Comparison of ENCODE assay signal across 8 mouse cellular contexts in genomic region chr8:105930602-105931001, GRCm38 (mm10). TPM values are rescaled to one million over a fixed set of nuclear protein-coding genes. Genes with fewer than 3 reads are reported as not detected.
DNase-seq lines count a peak whose midpoint lies in the region; ATAC-seq and TF ChIP-seq lines count a peak whose summit lies in the region.

No protein-coding gene starts in this region.

- 12% methylated on average over 8 of the region's 8 CpGs for WGBS in forebrain, embryonic 12.5 days
- 19% methylated on average over 8 of the region's 8 CpGs for WGBS in liver, embryonic 16.5 days (ENCODE audit: insufficient replicate concordance)
- WGBS in neural tube, embryonic 14.5 days, result 20% methylated on average over 8 of the region's 8 CpGs

- H3K36me3 ChIP-seq in ES-Bruce4 (ENCODE audit: control insufficient read depth, insufficient read depth, low read length, poor library complexity, severe bottlenecking), result no peaks in the 10 kb centered on the region
- H3K36me3 ChIP-seq in forebrain, embryonic 12.5 days (replicated peaks), result peaks cover 15% of the 10 kb centered on the region
- 0 out of 2 replicates have a peak, but pooled peaks cover 2% of the 10 kb centered on the region for H3K36me3 ChIP-seq in liver, embryonic 16.5 days (ENCODE audit: control insufficient read depth, insufficient read depth)
- 0 out of 2 replicates have a peak, but pooled peaks cover 3% of the 10 kb centered on the region for H3K36me3 ChIP-seq in neural tube, embryonic 14.5 days (ENCODE audit: control insufficient read depth, insufficient read depth, low read length)

- H3K27me3 ChIP-seq in ES-Bruce4 (ENCODE audit: control insufficient read depth, insufficient read depth, low read length, poor library complexity, severe bottlenecking), result no peaks in the 10 kb centered on the region
- H3K27me3 ChIP-seq in forebrain, embryonic 12.5 days, result no peaks in the 10 kb centered on the region
- H3K27me3 ChIP-seq in liver, embryonic 16.5 days (ENCODE audit: control insufficient read depth, insufficient read depth, low read depth, low read length), result no peaks in the 10 kb centered on the region
- no peaks in the 10 kb centered on the region for H3K27me3 ChIP-seq in neural tube, embryonic 14.5 days (ENCODE audit: control insufficient read depth, insufficient read depth, low read length)

- H3K4me2 ChIP-seq in forebrain, embryonic 12.5 days, result no peak overlapping the region; the same call in 1 of the 2 replicates
- no peak overlapping the region for H3K4me2 ChIP-seq in liver, embryonic 16.5 days (ENCODE audit: low read depth, low read length)
- no peak overlapping the region for H3K4me2 ChIP-seq in neural tube, embryonic 14.5 days (ENCODE audit: low read depth, low read length)

- intact Hi-C loops in heart, postnatal 10 days (cut with DNase I), result loop anchor here (1.0 kb wide), 2 partner anchors 95 to 216 kb away; no protein-coding TSS in a partner anchor

- H3K4me1 ChIP-seq in ES-Bruce4 (ENCODE audit: control insufficient read depth, insufficient read depth, low read length), result no peaks in the 10 kb centered on the region
- peaks cover 6% of the 10 kb centered on the region for H3K4me1 ChIP-seq in forebrain, embryonic 12.5 days
- peaks cover 8% of the 10 kb centered on the region for H3K4me1 ChIP-seq in liver, embryonic 16.5 days (ENCODE audit: control insufficient read depth, low read depth, low read length)
- no peaks in the 10 kb centered on the region for H3K4me1 ChIP-seq in neural tube, embryonic 14.5 days (ENCODE audit: control insufficient read depth, insufficient read depth, low read length)

- no peak overlapping the region for H3K4me3 ChIP-seq in ES-Bruce4 (ENCODE audit: low read depth, low read length)
- no peak overlapping the region for H3K4me3 ChIP-seq in forebrain, embryonic 12.5 days (replicated peaks)
- no peak overlapping the region for H3K4me3 ChIP-seq in liver, embryonic 16.5 days (ENCODE audit: low read depth, low read length)
- no peak overlapping the region for H3K4me3 ChIP-seq in neural tube, embryonic 14.5 days (ENCODE audit: low read depth, low read length)

- TF ChIP-seq CTCF in ES-Bruce4 (IDR thresholded peaks at IDR 0.05; ENCODE audit: low read depth, low read length), result peak; percentile 98

- no peak for TF ChIP-seq POLR2A in ES-Bruce4 (IDR thresholded peaks at IDR 0.05; ENCODE audit: insufficient read depth, low read length)

- TF ChIP-seq EP300 in ES-Bruce4 (IDR thresholded peaks at IDR 0.05; ENCODE audit: insufficient read depth, low read depth, low read length), result peak; percentile 17; the same call in 1 of the 2 replicates

- peak; percentile 69 for DNase-seq in c-Kit-positive CD71-positive TER-119-positive erythroid progenitor cells, embryonic 14.5 days (ENCODE audit: low spot score)
- peak; percentile 85 to 94 for DNase-seq in heart, postnatal 10 days
- DNase-seq in kidney, postnatal 25 days, result peak; percentile 79 to 85
- DNase-seq in testis, postnatal 10 days (ENCODE audit: low spot score), result peak; percentile 96

- ATAC-seq in forebrain, embryonic 12.5 days (ENCODE audit: low FRiP score), result peak; percentile 74
- peak; percentile 37; the same call in 1 of the 2 replicates for ATAC-seq in liver, embryonic 16.5 days (ENCODE audit: low read depth)
- ATAC-seq in neural tube, embryonic 14.5 days (ENCODE audit: low read depth), result peak; percentile 68

- no peak overlapping the region for H3K27ac ChIP-seq in ES-Bruce4 (ENCODE audit: insufficient read depth, low read length)
- H3K27ac ChIP-seq in forebrain, embryonic 12.5 days, result peak overlapping the region; percentile 53; the same call in 1 of the 2 replicates
- H3K27ac ChIP-seq in liver, embryonic 16.5 days (ENCODE audit: low read length), result no peak overlapping the region
- H3K27ac ChIP-seq in neural tube, embryonic 14.5 days (ENCODE audit: low read depth, low read length), result peak overlapping the region; percentile 41; the same call in 1 of the 2 replicates

- H3K9ac ChIP-seq in ES-Bruce4 (ENCODE audit: low read depth, poor library complexity, severe bottlenecking), result no peak overlapping the region
- H3K9ac ChIP-seq in forebrain, embryonic 12.5 days, result peak overlapping the region; percentile 45
- no peak overlapping the region for H3K9ac ChIP-seq in liver, embryonic 16.5 days (ENCODE audit: low read depth, low read length)
- H3K9ac ChIP-seq in neural tube, embryonic 14.5 days (replicated peaks; ENCODE audit: low read depth, low read length), result no peak overlapping the region

- no peaks in the 10 kb centered on the region for H3K9me3 ChIP-seq in ES-Bruce4 (replicated peaks; ENCODE audit: control insufficient read depth, insufficient read depth, low read length, poor library complexity, severe bottlenecking)
- no peaks in the 10 kb centered on the region for H3K9me3 ChIP-seq in forebrain, embryonic 12.5 days
- no peaks in the 10 kb centered on the region for H3K9me3 ChIP-seq in liver, embryonic 16.5 days (replicated peaks; ENCODE audit: control insufficient read depth, low read length)
- H3K9me3 ChIP-seq in neural tube, embryonic 14.5 days (ENCODE audit: control insufficient read depth, low read length), result no peaks in the 10 kb centered on the region

RNA-seq across cellular contexts. Expression of gene Ctrl, which starts 3.1 kb away (rescaled TPM):
- polyA plus RNA-seq in ES-Bruce4 (2011; ENCODE audit: insufficient read depth, insufficient read length, low read depth, missing spikeins), result 0.78 and 1.7 TPM in 2 replicates
- polyA plus RNA-seq in forebrain, embryonic 12.5 days (2016; fragmentation: Nextera tagmentation; extraction: Ambion mirVana), result 2.4 and 3.0 TPM in 2 replicates
- under 1 TPM; 0.35 to 0.48 TPM for total RNA-seq in heart, postnatal 10 days (2021)
- polyA plus RNA-seq in liver, embryonic 16.5 days (2015; fragmentation: Nextera tagmentation; extraction: Ambion mirVana), result 0.22 TPM in 1 of 2 replicates, not detected in the other
- 3.2 and 3.8 TPM in 2 replicates for polyA plus RNA-seq in neural tube, embryonic 14.5 days (2014; fragmentation: Nextera tagmentation; extraction: Ambion mirVana)

RNA-seq across cellular contexts. Expression of gene Psmb10, which starts 7.6 kb away (rescaled TPM):
- polyA plus RNA-seq in ES-Bruce4 (2011; ENCODE audit: insufficient read depth, insufficient read length, low read depth, missing spikeins), result 46.1 and 53.1 TPM in 2 replicates
- 18.9 and 22.8 TPM in 2 replicates for polyA plus RNA-seq in forebrain, embryonic 12.5 days (2016; fragmentation: Nextera tagmentation; extraction: Ambion mirVana)
- total RNA-seq in heart, postnatal 10 days (2021), result 10 to 100 TPM; 81.1 to 88.5 TPM
- polyA plus RNA-seq in liver, embryonic 16.5 days (2015; fragmentation: Nextera tagmentation; extraction: Ambion mirVana), result 34.8 and 40.6 TPM in 2 replicates
- 53.2 and 76.8 TPM in 2 replicates for polyA plus RNA-seq in neural tube, embryonic 14.5 days (2014; fragmentation: Nextera tagmentation; extraction: Ambion mirVana)

RNA-seq across cellular contexts. Expression of gene Lcat, which starts 12.6 kb away (rescaled TPM):
- 2.8 and 3.2 TPM in 2 replicates for polyA plus RNA-seq in ES-Bruce4 (2011; ENCODE audit: insufficient read depth, insufficient read length, low read depth, missing spikeins)
- 0.54 and 0.56 TPM in 2 replicates for polyA plus RNA-seq in forebrain, embryonic 12.5 days (2016; fragmentation: Nextera tagmentation; extraction: Ambion mirVana)
- total RNA-seq in heart, postnatal 10 days (2021), result under 1 TPM; 0.64 to 0.77 TPM
- polyA plus RNA-seq in liver, embryonic 16.5 days (2015; fragmentation: Nextera tagmentation; extraction: Ambion mirVana), result 88.0 and 97.1 TPM in 2 replicates
- 0.99 and 2.7 TPM in 2 replicates for polyA plus RNA-seq in neural tube, embryonic 14.5 days (2014; fragmentation: Nextera tagmentation; extraction: Ambion mirVana)

RNA-seq across cellular contexts. Expression of gene Pskh1, which starts 30.4 kb away (rescaled TPM):
- polyA plus RNA-seq in ES-Bruce4 (2011; ENCODE audit: insufficient read depth, insufficient read length, low read depth, missing spikeins), result 27.4 and 31.3 TPM in 2 replicates
- 18.0 and 18.3 TPM in 2 replicates for polyA plus RNA-seq in forebrain, embryonic 12.5 days (2016; fragmentation: Nextera tagmentation; extraction: Ambion mirVana)
- total RNA-seq in heart, postnatal 10 days (2021), result 10 to 100 TPM; 20.9 to 22.5 TPM
- 10.0 and 12.2 TPM in 2 replicates for polyA plus RNA-seq in liver, embryonic 16.5 days (2015; fragmentation: Nextera tagmentation; extraction: Ambion mirVana)
- polyA plus RNA-seq in neural tube, embryonic 14.5 days (2014; fragmentation: Nextera tagmentation; extraction: Ambion mirVana), result 6.4 and 10.6 TPM in 2 replicates

RNA-seq across cellular contexts. Expression of gene Slc12a4, which starts 35.3 kb away (rescaled TPM):
- 57.1 and 65.1 TPM in 2 replicates for polyA plus RNA-seq in ES-Bruce4 (2011; ENCODE audit: insufficient read depth, insufficient read length, low read depth, missing spikeins)
- polyA plus RNA-seq in forebrain, embryonic 12.5 days (2016; fragmentation: Nextera tagmentation; extraction: Ambion mirVana), result 12.0 and 13.0 TPM in 2 replicates
- total RNA-seq in heart, postnatal 10 days (2021), result 10 to 100 TPM; 59.1 to 70.0 TPM
- polyA plus RNA-seq in liver, embryonic 16.5 days (2015; fragmentation: Nextera tagmentation; extraction: Ambion mirVana), result 11.1 and 12.0 TPM in 2 replicates
- polyA plus RNA-seq in neural tube, embryonic 14.5 days (2014; fragmentation: Nextera tagmentation; extraction: Ambion mirVana), result 4.8 and 8.2 TPM in 2 replicates

Comparison
In these comparisons a context has a peak if more than half of its experiments do, and no peak if none do; other contexts are left out.
1. H3K27ac ChIP-seq: peak in forebrain, embryonic 12.5 days (single experiment) and neural tube, embryonic 14.5 days (single experiment); none in ES-Bruce4 (single experiment) and liver, embryonic 16.5 days (single experiment).
2. RNA of gene Lcat, which starts 12.6 kb away (polyA plus RNA-seq): 88.0 to 97.1 TPM in liver, embryonic 16.5 days; 2.8 to 3.2 TPM in ES-Bruce4, 0.99 to 2.7 TPM in neural tube, embryonic 14.5 days and 0.54 to 0.56 TPM in forebrain, embryonic 12.5 days; every median in the first group is over 10 times any median in the second.
3. Peak in every context shown above with its lines, with median percentiles within 50 percentile points of each other: DNase-seq and ATAC-seq.